Mouse (Mus musculus) ES-E14 (cell line): ENCODE data around the gene Olfr323. TPM values are rescaled to one million over a fixed set of nuclear protein-coding genes. Genes with fewer than 3 reads are reported as not detected.

Source experiments
- DNase-seq: peaks from one replicate; pipeline ENCODE4 v3.0.0-alpha.2; 2013; ENCODE audit warnings: low read depth, low spot score
- H3K27ac ChIP-seq: 2 replicates; pipeline ENCODE4 v1.5.1; 2012; ENCODE audit warnings: low read depth, mild to moderate bottlenecking, low read length, moderate library complexity, mixed read lengths; ENCODE audit not compliant: poor library complexity, insufficient read depth, severe bottlenecking
- H3K36me3 ChIP-seq: 2 replicates; pipeline ENCODE4 v1.6.1; 2012; ENCODE audit warnings: mild to moderate bottlenecking, low read length, moderate library complexity, mixed read lengths; ENCODE audit not compliant: control insufficient read depth, poor library complexity, insufficient read depth, severe bottlenecking
- H3K4me1 ChIP-seq, 2 experiments: fragments of 150-350 bp in 1 of 2; sonication (generic) in 1 of 2; 2 replicates each; pipeline ENCODE4 v1.6.1; 2012; ENCODE audit warnings: low read length in 2 of 2, mild to moderate bottlenecking in 1 of 2, mixed read lengths in 1 of 2; ENCODE audit not compliant: control insufficient read depth in 2 of 2, insufficient read depth in 2 of 2, poor library complexity in 1 of 2
- H3K4me3 ChIP-seq, 2 experiments: fragments of 150-350 bp in 1 of 2; sonication (generic) in 1 of 2; 2 replicates each; pipeline ENCODE4 v1.5.1; 2012; ENCODE audit warnings: low read length in 2 of 2, low read depth in 1 of 2, mild to moderate bottlenecking in 1 of 2, mixed read lengths in 1 of 2; ENCODE audit not compliant: insufficient read depth in 1 of 2, poor library complexity in 1 of 2, severe bottlenecking in 1 of 2
- H3K9ac ChIP-seq: 2 replicates; pipeline ENCODE4 v1.6.1; 2012; ENCODE audit warnings: low read depth, mild to moderate bottlenecking, low read length, mixed read lengths; ENCODE audit not compliant: poor library complexity, insufficient read depth, severe bottlenecking
- H3K9me3 ChIP-seq: fragments of 150-350 bp; sonication (generic); 2 replicates; pipeline ENCODE4 v1.6.1; 2012; ENCODE audit warnings: low read depth, mild to moderate bottlenecking, low read length; ENCODE audit not compliant: control insufficient read depth, insufficient read depth
- CHD2 ChIP-seq: IDR thresholded peaks from 2 replicates; pipeline ENCODE4 v1.6.1; 2014; ENCODE audit warnings: mild to moderate bottlenecking, low read depth, low read length, inconsistent platforms
- HCFC1 ChIP-seq: IDR thresholded peaks from 2 replicates; pipeline ENCODE4 v1.6.1; 2012; ENCODE audit warnings: low read length, inconsistent platforms, borderline replicate concordance; ENCODE audit not compliant: insufficient read depth
- MAFK ChIP-seq: IDR thresholded peaks from 2 replicates; pipeline ENCODE4 v1.6.1; 2014; ENCODE audit warnings: mild to moderate bottlenecking, low read depth, low read length, inconsistent platforms; ENCODE audit not compliant: insufficient read depth
- ZC3H11A ChIP-seq: IDR thresholded peaks from 2 replicates; pipeline ENCODE4 v1.6.1; 2012; ENCODE audit warnings: low read depth, mild to moderate bottlenecking, inconsistent platforms, low read length, borderline replicate concordance
- ZNF384 ChIP-seq: IDR thresholded peaks from 2 replicates; pipeline ENCODE4 v1.6.1; 2012; ENCODE audit warnings: low read depth, low read length, inconsistent platforms
- in situ Hi-C, 2 experiments: fragments of 600-800 bp; cut with MboI; formaldehyde crosslinking; loops; one replicate each; pipeline ENCODE4 v1.15.1; 2025; ENCODE audit warnings: low sequenced_read_pairs in 2 of 2, inconsistent platforms in 1 of 2; ENCODE audit not compliant: unreplicated experiment in 2 of 2
- total RNA-seq: library from RNA; depleted of rRNA; stranded (reverse); fragments of 300-350 nt; gene quantifications from 2 replicates; pipeline ENCODE4 v1.2.3, GENCODE M21; 2012

Olfr323 gene
- total RNA-seq, 1 experiment = not detected

DNA sequence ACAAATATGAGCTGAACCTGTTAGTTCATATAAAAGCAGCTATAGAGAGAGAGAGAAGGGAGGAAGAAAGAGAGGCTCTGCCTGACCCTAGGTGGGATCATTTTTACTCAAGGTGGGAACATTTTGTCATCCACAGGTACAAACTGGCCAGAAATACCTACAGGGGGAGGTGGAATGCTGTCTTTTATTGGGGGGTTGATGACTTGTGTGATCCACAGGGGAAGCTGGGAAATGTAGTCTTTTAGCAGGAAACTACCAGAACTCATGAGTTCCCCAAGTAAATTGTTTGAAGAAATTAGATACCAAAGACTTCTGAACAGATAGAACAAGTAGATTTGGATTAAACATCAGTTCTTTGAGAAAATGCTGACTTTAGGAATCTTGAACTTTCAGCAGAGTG is 28.2 kb downstream of the Olfr323 start:
- H3K9me3 ChIP-seq = no peaks in the 10 kb centered on the region
- no peak for DNase-seq

DNA sequence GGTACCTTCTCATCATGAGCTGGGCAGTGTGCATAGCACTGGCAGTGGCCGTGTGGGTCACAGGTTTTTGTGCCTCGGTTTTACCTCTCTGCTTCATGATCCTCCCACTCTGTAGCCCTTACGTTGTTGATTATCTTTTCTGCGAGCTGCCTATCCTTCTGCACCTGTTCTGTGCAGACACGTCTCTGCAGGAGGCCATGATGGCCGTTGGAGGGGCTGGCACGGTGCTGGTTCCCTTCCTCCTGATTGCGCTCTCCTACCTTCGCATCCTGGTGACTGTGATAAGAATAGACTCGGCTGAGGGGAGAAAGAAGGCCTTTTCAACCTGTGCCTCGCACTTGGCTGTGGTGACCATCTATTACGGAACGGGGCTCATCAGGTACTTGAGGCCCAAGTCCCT is 32.5 kb downstream of the Olfr323 start:
- TF ChIP-seq HCFC1 (no peak), MAFK (no peak), ZC3H11A (no peak), CHD2 (no peak), ZNF384 (no peak)
- Histone ChIP-seq H3K36me3 (no peaks in the 10 kb centered on the region), H3K4me1 (no peaks in the 10 kb centered on the region), H3K4me3 (no peak overlapping the region), H3K27ac (no peak overlapping the region), H3K9me3 (no peaks in the 10 kb centered on the region), H3K9ac (no peak overlapping the region)
- in situ Hi-C loops = no loop called here
- no peak for DNase-seq

More for the DNA sequence above, 28.2 kb downstream of the Olfr323 start:
- no peak overlapping the region for H3K4me3 ChIP-seq
- no peak overlapping the region for H3K27ac ChIP-seq
- H3K36me3 ChIP-seq = no peaks in the 10 kb centered on the region
- H3K9ac ChIP-seq = no peak overlapping the region
- TF ChIP-seq HCFC1 (peak; percentile 80; the same call in 1 of the 2 replicates), CHD2 (no peak)
- in situ Hi-C loops = no loop called here
- no peaks in the 10 kb centered on the region; a peak in 1 of 4 replicates for H3K4me1 ChIP-seq

DNA sequence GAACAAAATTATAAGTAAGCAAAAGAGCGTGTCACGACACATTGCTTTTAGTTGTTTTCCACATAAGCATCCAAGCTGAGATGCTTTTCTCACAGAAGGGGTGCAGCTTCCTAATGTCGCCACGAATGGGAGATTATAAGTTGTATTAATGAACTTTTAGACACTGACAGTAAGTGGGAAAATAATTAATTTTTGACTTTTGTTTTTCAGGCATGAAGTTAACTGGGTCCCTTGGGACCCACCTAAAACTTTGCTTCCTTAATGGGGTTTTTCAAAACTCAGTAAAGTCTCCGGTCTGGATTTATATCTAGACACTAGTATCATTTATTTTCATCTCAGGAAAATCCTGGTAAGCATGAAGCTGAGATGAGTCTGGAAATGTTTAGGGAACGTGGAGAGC is 35.5 kb downstream of the Olfr323 start, which contains the start of gene Olfr324:
Gene Olfr324, plus strand, starts transcription at position 301 of the 400 bp plus-strand sequence.
- no peak for DNase-seq
- Histone ChIP-seq H3K9ac (no peak within 1 kb of the TSS), H3K4me3 (no peak within 1 kb of the TSS), H3K27ac (no peak within 1 kb of the TSS), H3K36me3 (no peaks in the 10 kb centered on the region), H3K9me3 (no peaks in the 10 kb centered on the region), H3K4me1 (no peaks in the 10 kb centered on the region)
- TF ChIP-seq CHD2 (no peak), ZC3H11A (no peak), ZNF384 (no peak), HCFC1 (no peak)
- in situ Hi-C loops = no loop called here

DNA sequence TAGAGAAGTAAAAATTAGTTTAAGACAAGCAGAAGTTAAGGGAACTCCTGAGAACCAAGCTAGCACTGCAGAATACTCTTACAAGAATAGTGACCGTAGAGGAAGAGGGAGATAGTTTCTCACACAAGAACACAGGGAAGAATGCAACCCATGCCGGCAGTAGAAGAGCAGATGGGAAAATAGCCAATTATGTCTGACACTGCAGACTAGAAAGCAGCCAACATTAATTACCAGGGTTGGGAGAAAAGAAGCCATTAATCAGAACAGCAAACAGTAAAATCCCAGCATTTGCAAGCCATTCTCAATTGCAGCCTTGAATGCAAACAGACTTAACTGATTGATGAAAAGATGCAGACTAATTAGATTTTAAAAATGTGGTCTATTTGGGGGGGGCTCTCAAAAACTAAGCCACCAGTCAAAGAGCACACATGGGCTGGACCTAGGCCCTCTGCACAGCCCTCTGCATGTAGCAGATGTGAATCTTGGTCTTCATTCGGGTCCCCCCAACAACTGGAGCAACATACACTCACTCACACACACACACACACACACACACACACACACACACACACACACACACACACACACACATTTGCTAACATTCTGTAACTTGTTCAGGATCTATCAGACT is 41.6 kb downstream of the Olfr323 start:
- H3K36me3 ChIP-seq = no peaks in the 10 kb centered on the region
- TF ChIP-seq MAFK (no peak), CHD2 (no peak), ZNF384 (no peak), ZC3H11A (no peak), HCFC1 (no peak)
- H3K9me3 ChIP-seq = no peaks in the 10 kb centered on the region
- H3K4me1 ChIP-seq = no peaks in the 10 kb centered on the region
- H3K27ac ChIP-seq = no peak overlapping the region
- in situ Hi-C loops = no loop called here
- H3K9ac ChIP-seq = no peak overlapping the region
- DNase-seq = no peak
- H3K4me3 ChIP-seq = no peak overlapping the region

DNA sequence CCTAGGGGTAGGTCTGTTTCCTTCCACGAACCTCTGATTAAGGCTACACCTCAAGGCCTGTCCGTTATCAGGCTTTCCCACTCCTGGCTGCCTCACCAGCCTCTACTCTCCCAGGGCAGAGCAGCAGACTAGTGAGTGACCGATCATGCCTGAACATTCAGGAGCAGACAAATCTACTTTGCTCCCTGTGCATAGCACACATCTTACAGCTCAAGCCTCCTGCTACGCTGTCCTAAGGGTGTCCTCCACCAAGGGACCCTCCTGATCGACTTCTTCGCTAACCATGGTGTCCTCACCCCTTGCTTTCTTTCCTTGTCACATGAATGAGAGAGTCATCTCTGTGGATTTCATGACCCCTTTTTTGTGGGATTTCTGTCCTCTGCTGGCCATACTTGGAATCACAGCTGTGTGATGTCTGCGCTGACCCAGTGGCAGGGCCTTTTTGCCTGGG is 42.4 kb downstream of the Olfr323 start:
- TF ChIP-seq HCFC1 (no peak), ZNF384 (no peak), MAFK (no peak), ZC3H11A (no peak; the same call in 1 of the 2 replicates), CHD2 (no peak)
- Histone ChIP-seq H3K9me3 (no peaks in the 10 kb centered on the region), H3K36me3 (no peaks in the 10 kb centered on the region), H3K27ac (no peak overlapping the region), H3K4me3 (no peak overlapping the region), H3K4me1 (no peaks in the 10 kb centered on the region), H3K9ac (no peak overlapping the region)
- in situ Hi-C loops = no loop called here
- peak; percentile 41 for DNase-seq
